Mouse (Mus musculus): ENCODE data around the gene Panx2.

- TF ChIP-seq CTCF (IDR thresholded peaks at IDR 0.05; ENCODE audit: low read depth, low read length): no peak
- no peak for TF ChIP-seq POLR2A (IDR thresholded peaks at IDR 0.05; ENCODE audit: extremely low read depth, insufficient read depth, low read length)
Observed at GRCm38 (mm10) chr15:89016722-89017121, 42.8 kb upstream of the Panx2 start.

All from liver, adult 2 months (tissue).